Mouse (Mus musculus): Measurements from ENCODE around the gene Cep41.

DNA sequence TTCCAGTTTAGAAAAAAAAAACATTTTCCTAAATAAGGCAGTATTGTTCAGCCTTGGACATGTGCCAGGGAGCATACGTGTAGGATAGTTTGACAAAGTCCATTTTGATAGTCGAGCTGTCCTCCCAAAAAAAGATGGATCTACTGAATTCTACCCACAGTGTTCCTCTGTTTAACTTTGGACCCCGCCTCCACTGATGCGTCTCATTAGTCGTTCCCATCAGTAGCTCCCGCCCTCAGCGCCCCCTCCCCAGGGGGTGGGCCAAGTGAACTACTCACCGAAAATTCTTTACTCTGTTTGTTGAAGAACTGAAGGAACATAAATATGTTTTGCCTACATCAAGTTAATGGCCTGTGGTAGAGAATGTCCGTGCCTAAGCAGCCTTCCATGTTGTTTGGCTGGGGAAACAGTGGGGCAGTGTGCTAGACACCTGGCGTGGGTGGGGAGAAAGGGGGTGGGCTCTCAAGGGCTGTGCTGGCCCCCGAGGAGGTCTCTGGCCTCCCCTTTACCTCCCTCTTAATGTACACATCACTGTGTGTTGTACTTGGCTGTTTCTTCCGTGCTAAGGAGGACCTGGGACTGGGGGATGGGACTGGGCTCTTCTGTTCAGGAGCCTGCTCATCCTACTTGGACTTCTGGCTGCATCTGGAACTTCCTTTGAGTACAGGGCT is 36.9 kb upstream of the Cep41 start:
- no peak for TF ChIP-seq CTCF (IDR thresholded peaks at IDR 0.05; ENCODE audit: low read depth)
- no peak for TF ChIP-seq EP300 (optimal IDR thresholded peaks at IDR 0.05)

Data from stomach, postnatal 0 days (tissue).